Mouse (Mus musculus): ENCODE results near the gene Ttc14. TPM values are rescaled to one million over a fixed set of nuclear protein-coding genes. Genes with fewer than 3 reads are reported as not detected.

Gene Ttc14
- polyA plus RNA-seq, 1 experiment from 2014 or later: 53.9 TPM

GRCm38 (mm10) chr3:33846639-33847038 is 47.0 kb downstream of the Ttc14 start:
- no peak for ATAC-seq

GRCm38 (mm10) chr3:33850856-33851255 is 51.2 kb downstream of the Ttc14 start:
- no peak for TF ChIP-seq CTCF (IDR thresholded peaks at IDR 0.05)
- ATAC-seq (no peak), DNase-seq (ENCODE audit: low read depth, low spot score) (no peak)
- CTCF ChIA-PET: interaction anchor here (0.7 to 6.3 kb wide), 5 partner anchors 9 to 106 kb away, joined by 3 to 56 read pairs (median 3); no protein-coding TSS in a partner anchor
- peaks cover 49% of the 10 kb centered on the region for H3K27me3 ChIP-seq
- in situ Hi-C loops (cut with MboI; ENCODE audit: low pct_unique_long_range_greater_than_20kb): no loop called here
- POLR2A ChIA-PET: no interaction called here

More at GRCm38 (mm10) chr3:33846639-33847038, 47.0 kb downstream of the Ttc14 start:
- H3K27me3 ChIP-seq: peaks cover 35% of the 10 kb centered on the region
- TF ChIP-seq CTCF (IDR thresholded peaks at IDR 0.05): no peak
- in situ Hi-C loops (cut with MboI; ENCODE audit: low pct_unique_long_range_greater_than_20kb): no loop called here
- no peak for DNase-seq (ENCODE audit: low read depth, low spot score)
- ChIA-PET POLR2A (no interaction called here), CTCF (interaction anchor here (0.7 to 5.0 kb wide), 6 partner anchors 9 to 72 kb away, joined by 3 to 24 read pairs (median 4); no protein-coding TSS in a partner anchor)

- ChIA-PET POLR2A (no interaction called here), CTCF (interaction anchor here (1.7 to 6.3 kb wide), 3 partner anchors 8 to 65 kb away, joined by 4 to 56 read pairs (median 15); partner anchors contain the start of gene Ccdc39)
- peaks cover 33% of the 10 kb centered on the region for H3K27me3 ChIP-seq
- no peak for DNase-seq (ENCODE audit: low read depth, low spot score)
- in situ Hi-C loops (cut with MboI; ENCODE audit: low pct_unique_long_range_greater_than_20kb): no loop called here
- TF ChIP-seq CTCF (IDR thresholded peaks at IDR 0.05): peak; percentile 79
- ATAC-seq: peak; percentile 65
These were observed 53.4 kb downstream of the Ttc14 start for GRCm38 (mm10) chr3:33853062-33853461.

- peaks cover 18% of the 10 kb centered on the region for H3K27me3 ChIP-seq
- ChIA-PET CTCF (interaction anchor here (0.9 kb wide), 1 partner anchor 20 kb away, joined by 3 read pairs; no protein-coding TSS in a partner anchor), POLR2A (no interaction called here)
- in situ Hi-C loops (cut with MboI; ENCODE audit: low pct_unique_long_range_greater_than_20kb): no loop called here
- ATAC-seq (no peak), DNase-seq (ENCODE audit: low read depth, low spot score) (no peak)
- no peak for TF ChIP-seq CTCF (IDR thresholded peaks at IDR 0.05)
These were observed 59.3 kb downstream of the Ttc14 start for GRCm38 (mm10) chr3:33858939-33859338.

- DNase-seq (ENCODE audit: low read depth, low spot score) (no peak), ATAC-seq (no peak)
- TF ChIP-seq CTCF (IDR thresholded peaks at IDR 0.05): no peak
- POLR2A ChIA-PET: no interaction called here
- peaks cover 21% of the 10 kb centered on the region for H3K27me3 ChIP-seq
- in situ Hi-C loops (cut with MboI; ENCODE audit: low pct_unique_long_range_greater_than_20kb): no loop called here
- CTCF ChIA-PET: no interaction called here
These were observed 64.4 kb downstream of the Ttc14 start for GRCm38 (mm10) chr3:33864000-33864540.

Other genes with a start within 250 kb of the Ttc14 start
- gene Ccdc39, start 44.5 kb downstream of the Ttc14 start, polyA plus RNA-seq (2021): 19.1 TPM
- gene Fxr1, start 220.1 kb downstream of the Ttc14 start, polyA plus RNA-seq (2021): 206 TPM

Measured in Patski (cell line).